In genomic region chr11:50130811-50131766, GRCm38 (mm10) we compare ENCODE assay signal across 8 mouse cellular contexts. TPM values are rescaled to one million over a fixed set of nuclear protein-coding genes. Genes with fewer than 3 reads are reported as not detected.
A peak's percentile ranks its signal among the peaks of the same experiment; 100 is the strongest.
DNase-seq lines count a peak whose midpoint lies in the region; ATAC-seq lines count a peak whose summit lies in the region.

Gene Tbc1d9b (plus strand): TSS chr11:50131396.

- no peaks in the 10 kb centered on the region for H3K9me3 ChIP-seq in hindbrain, embryonic 11.5 days (ENCODE audit: control insufficient read depth, low read length)

- peak; percentile 95 for ATAC-seq in hindbrain, embryonic 11.5 days (ENCODE audit: low FRiP score)

- peak within 1 kb of the TSS; percentile 90 for H3K27ac ChIP-seq in hindbrain, embryonic 11.5 days (ENCODE audit: low read depth, low read length)

- under 1% methylated on average over 58 of the region's 77 CpGs for WGBS in hindbrain, embryonic 11.5 days

- peak; percentile 96 for DNase-seq in MN1 (ENCODE audit: low spot score)
- DNase-seq in cerebellum, adult 9-10 months, result peak; percentile 94
- peak; percentile 77 to 92 for DNase-seq in frontal cortex, adult 2 months (ENCODE audit: extremely low spot score in 1 of 2, low spot score in 1 of 2)
- peak; percentile 96 for DNase-seq in hindbrain, embryonic 11.5 days (ENCODE audit: low spot score)
- DNase-seq in layer of hippocampus, postnatal 10 days (ENCODE audit: low spot score in 2 of 2), result peak; percentile 88 to 92
- DNase-seq in lung, postnatal 10 days, result peak; percentile 93
- DNase-seq in ovary, postnatal 36 days (ENCODE audit: low spot score), result peak; percentile 90
- peak; percentile 90 for DNase-seq in thymus, postnatal 25 days

- no peaks in the 10 kb centered on the region for H3K27me3 ChIP-seq in hindbrain, embryonic 11.5 days (ENCODE audit: control insufficient read depth, insufficient read depth, low read length)

- peak within 1 kb of the TSS; percentile 82 for H3K4me2 ChIP-seq in hindbrain, embryonic 11.5 days (replicated peaks; ENCODE audit: low read depth, low read length)

- no peaks in the 10 kb centered on the region for H3K36me3 ChIP-seq in hindbrain, embryonic 11.5 days (ENCODE audit: control insufficient read depth, insufficient read depth, low read length)

- peak within 1 kb of the TSS; percentile 97 for H3K9ac ChIP-seq in hindbrain, embryonic 11.5 days (ENCODE audit: low read depth, low read length)

- H3K4me1 ChIP-seq in hindbrain, embryonic 11.5 days (replicated peaks; ENCODE audit: control insufficient read depth, insufficient read depth, low read length), result no peaks in the 10 kb centered on the region

- peak within 1 kb of the TSS; percentile 84 for H3K4me3 ChIP-seq in hindbrain, embryonic 11.5 days (ENCODE audit: low read depth, low read length)

RNA-seq across cellular contexts. Expression of gene Tbc1d9b, which starts in this region (rescaled TPM):
- 128 and 134 TPM in 2 replicates for polyA plus RNA-seq in frontal cortex, adult 2 months (2012; rRNA removed)
- 22.0 and 29.3 TPM in 2 replicates for polyA plus RNA-seq in hindbrain, embryonic 11.5 days (2014; fragmentation: Nextera tagmentation; extraction: Ambion mirVana)
- 10 to 100 TPM; 74.0 to 76.4 TPM for total RNA-seq in layer of hippocampus, postnatal 10 days (2021)

Comparison
In these comparisons a context has a peak if more than half of its experiments do, and no peak if none do; other contexts are left out.
1. Peak in every context shown above with its lines: DNase-seq, ATAC-seq, H3K4me3 ChIP-seq and H3K27ac ChIP-seq.